Mouse (Mus musculus): ENCODE results near the gene Mpp1. TPM values are rescaled to one million over a fixed set of nuclear protein-coding genes. Genes with fewer than 3 reads are reported as not detected.

Gene Mpp1
- polyA plus RNA-seq, 3 experiments from 2014 or later = 61.9 to 112 (median 94.5) TPM

DNA sequence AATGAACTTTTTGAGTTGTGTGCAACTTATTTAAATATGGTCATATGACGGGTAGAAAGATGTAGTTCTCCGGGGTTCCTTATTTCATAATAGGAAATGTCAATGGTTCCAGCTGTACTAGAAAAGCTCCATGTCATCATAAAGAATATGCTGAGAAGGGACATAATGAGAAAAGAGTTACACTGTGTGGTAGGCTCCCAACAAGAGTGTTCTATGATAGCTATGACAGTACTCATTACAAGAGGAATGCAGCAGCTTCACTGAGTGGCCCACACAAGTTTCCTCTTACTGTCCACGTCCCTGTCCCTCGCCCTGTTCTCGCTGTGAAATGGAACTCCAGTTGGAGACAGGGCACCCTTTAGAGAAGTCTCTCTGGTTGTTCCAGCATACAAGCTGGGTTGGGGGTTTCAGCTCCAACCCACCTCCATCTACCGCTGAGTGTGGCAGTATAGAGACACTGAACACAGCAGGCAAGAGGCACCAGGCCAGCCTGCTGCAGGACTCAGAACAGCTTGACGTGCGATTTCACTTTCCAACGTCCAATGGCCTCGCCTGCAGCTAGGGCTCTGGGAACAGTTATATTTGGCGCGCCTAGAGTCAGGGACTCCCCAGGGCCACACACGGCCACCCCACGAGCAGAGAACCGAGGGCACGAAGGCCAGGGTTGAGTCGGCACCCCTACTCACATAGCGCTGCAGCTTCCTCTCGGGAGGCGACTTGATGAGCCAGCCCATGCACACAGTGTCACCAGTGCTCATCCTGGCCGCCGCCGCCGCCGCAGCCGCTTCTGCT lies 46.6 kb downstream of the Mpp1 start:
- peak; percentile 65 for ATAC-seq

DNA sequence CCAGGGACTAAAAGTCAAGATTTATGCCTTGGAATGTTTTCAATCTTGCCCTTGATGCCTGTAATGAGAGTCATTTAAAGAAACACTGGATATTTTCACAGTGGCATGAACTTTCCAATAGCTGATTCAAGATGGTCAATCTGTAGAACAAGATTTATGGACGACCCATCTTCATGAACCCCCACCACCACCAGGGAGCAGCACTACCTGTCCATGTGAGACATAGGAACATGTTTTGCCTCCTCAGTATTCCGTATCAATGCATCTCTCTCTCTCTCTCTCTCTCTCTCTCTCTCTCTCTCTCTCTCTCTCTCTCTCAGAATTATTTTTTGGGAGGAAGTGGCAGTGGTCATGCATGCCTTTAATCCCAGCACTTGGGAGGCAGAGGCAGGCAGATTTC lies 48.5 kb downstream of the Mpp1 start:
- ATAC-seq = no peak

Other genes with a start within 250 kb of the Mpp1 start
- gene Gab3, start 45.6 kb downstream of the Mpp1 start, polyA plus RNA-seq (2017; shearing (Covaris generic)) = 10 to 100 TPM; 16.3 to 17.8 (median 16.4) TPM
- 100 to 1,000 TPM; 109 to 161 (median 124) TPM for gene Dkc1, start 35.2 kb downstream of the Mpp1 start, polyA plus RNA-seq (2017; shearing (Covaris generic))
- not detected for gene Smim9, start 32.8 kb upstream of the Mpp1 start, polyA plus RNA-seq (2017; shearing (Covaris generic))